Mouse (Mus musculus) urinary bladder, adult 2 months (tissue): ENCODE data around the gene Clec12b. TPM values are rescaled to one million over a fixed set of nuclear protein-coding genes. Genes with fewer than 3 reads are reported as not detected.
A peak's percentile ranks its signal among the peaks of the same experiment; 100 is the strongest.

ENCODE experiments used
- DNase-seq: peaks from one replicate; pipeline ENCODE4 v3.0.0; 2022; ENCODE audit warnings: low spot score
- polyA plus RNA-seq: library from polyadenylated mRNA; depleted of rRNA; stranded (reverse); fragments of >200 nt; gene quantifications from 2 replicates; pipeline ENCODE4 v1.2.3, GENCODE M21; 2012; rRNA removed

Gene Clec12b
- polyA plus RNA-seq: 0.18 and 0.19 TPM in 2 replicates

DNA sequence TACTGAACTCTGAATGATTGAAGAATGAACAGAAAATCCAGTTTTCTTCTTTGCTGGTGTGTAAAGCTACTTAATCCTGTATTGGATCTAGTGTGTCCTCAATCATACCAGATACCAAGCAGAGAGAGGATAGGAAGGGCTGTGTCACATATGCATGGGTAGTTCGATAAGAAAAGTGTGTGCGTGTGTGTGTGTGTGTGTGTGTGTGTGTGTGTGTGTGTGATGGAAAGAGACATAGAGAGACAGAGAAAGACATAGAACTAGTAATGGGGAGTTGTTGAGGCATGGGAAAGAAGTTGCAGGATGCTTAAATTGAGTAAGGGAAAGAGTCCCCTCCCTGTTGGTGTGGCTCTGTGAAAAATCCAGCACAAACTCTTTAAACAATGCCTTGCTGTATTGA lies at the start of gene Clec12b:
Clec12b (minus strand) TSS at position 101 of the 400 bp plus-strand sequence.
- DNase-seq: no peak

DNA sequence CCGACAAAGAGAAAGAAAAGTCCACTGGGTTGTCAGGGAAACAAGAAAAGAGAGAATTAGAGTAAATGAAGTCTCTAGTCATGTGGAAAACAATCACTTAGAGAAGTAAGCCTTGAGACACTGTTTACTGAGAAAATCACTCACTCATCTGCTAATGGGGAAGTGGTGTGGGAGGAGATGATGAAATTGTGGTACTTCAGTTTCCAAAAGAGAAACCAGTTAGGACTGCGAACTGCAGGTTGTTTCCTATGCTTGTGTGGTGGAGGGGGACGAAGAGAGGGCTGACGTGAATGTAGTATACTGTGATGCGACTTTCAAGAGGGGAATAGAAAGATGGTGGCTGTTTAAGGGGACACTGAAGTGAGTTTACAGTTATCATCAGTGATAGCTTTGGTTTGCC lies 48.6 kb upstream of the Clec12b start:
- no peak for DNase-seq

DNA sequence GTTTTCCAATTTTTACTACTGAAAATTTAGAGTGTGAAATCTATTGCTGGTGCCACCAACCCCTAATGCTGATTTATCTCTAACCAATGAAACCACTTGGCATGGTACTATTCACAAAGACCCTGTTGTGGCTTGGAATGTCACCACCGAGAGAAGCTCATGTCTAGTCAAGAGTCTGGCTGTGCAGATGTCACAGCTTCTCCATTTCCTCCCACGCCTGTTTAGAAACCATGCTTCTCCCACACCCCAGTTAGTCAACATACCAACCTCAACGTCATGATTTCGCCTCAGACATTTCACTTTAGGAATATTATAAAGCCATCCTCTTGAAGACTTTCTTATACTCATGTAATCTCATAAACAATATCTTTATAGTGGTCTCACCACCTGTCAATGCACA lies 41.6 kb upstream of the Clec12b start:
- DNase-seq: no peak

DNA sequence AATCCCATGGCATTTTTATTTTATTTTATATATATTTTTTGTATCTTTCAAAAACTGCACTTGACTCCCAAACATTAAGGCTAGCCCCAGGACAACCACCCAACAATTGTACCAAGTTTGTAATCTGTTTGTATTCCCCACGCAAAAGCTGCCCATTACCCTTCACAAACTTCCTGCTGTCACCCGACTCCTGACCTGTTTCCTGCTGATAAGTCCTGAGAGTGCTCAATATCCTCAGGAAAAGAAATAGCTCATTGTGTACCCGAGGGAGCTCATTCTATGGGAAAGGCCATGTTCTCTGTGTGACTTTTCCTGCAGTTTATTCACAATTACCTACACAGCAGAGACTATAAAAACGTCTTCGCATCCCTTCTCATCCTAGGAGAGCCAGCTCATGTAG lies 40.1 kb upstream of the Clec12b start:
- no peak for DNase-seq

DNA sequence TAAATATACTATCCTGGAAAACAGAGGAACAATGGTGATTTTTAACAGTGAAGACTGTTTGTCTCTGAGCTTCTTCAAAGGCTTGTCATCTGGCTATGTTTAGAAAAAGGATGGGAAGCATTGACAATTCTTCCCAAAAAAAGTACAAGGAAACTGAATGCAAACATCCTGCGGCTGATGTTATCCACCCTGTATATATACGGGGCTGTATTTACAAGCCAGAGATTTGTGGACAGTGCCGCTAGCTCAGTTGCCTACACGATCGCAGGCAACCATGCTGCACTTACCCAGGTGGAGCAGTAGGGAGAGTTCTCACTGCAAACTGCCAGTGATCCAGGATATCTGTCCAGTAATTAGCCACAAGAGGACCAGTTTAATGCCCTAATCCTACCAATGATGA lies 39.5 kb upstream of the Clec12b start:
- DNase-seq: no peak

DNA sequence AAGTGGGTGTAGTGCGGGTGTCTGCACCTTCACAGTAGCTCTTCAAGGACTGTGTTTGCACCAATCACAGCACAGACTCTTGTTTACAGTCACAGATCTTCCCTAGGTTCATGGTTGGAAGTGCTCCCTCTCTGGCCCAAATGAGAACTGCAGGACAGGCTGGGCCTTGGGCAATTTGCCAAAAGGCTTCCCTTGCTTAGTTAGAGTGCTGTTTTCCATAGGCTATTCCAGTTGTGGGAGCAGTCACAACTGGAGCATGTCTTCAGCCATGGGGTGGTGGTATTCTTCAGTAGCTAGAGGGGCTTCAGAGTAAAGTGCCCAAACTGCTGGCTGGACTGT lies 38.0 kb upstream of the Clec12b start:
- peak; percentile 41 for DNase-seq

DNA sequence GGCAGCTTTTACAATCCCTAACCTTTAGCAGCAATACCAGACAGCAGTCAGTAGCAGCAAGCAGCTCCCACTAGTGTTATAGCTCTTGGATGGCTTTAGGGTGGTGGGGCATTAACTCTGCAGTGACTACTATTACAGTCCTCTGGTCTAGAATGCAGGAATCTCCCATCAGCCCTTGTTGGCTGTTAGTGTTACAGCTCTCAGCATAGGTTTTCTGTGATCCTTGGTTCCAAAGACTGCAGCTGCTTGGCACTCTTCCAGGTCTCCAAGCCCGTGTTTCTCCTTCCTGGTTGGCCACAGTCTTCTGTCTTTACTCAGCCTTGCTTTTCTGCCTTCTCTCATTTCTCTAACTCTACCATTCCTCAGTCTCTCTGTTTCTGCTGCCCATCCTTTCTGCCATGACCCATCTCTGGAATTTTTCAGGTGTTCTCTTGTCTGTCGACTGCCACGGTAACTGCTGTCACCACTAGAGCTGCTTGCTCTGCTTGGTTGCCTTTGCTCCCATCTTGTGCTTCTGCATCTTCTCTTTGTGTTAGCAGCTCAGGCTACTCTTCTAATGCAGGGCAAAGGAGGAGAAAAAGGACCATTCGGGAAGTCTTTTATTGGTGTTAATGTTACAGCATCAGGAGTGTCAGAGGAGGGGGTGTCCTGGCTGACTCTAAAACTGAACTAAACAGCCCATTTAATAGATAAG lies 37.5 kb upstream of the Clec12b start:
- no peak for DNase-seq

DNA sequence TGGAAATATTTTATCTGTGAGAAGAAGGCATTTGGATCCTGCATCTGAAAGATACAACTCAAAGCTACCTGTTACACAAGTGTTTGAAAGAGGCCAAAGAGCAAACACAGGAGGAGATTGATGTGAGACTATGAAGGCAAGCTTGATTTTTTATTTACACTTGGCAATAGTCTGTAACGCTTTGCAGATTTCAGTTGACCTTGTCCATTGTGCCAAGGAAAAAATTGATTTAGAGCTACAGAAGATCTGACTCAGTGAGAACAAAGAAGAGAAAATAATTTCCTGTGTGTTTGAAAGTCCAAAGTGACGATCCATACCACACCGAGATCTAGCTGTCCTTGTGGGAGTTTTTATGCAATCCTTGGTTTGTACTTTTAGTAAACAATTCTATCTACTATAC lies 36.6 kb upstream of the Clec12b start:
- DNase-seq: no peak

DNA sequence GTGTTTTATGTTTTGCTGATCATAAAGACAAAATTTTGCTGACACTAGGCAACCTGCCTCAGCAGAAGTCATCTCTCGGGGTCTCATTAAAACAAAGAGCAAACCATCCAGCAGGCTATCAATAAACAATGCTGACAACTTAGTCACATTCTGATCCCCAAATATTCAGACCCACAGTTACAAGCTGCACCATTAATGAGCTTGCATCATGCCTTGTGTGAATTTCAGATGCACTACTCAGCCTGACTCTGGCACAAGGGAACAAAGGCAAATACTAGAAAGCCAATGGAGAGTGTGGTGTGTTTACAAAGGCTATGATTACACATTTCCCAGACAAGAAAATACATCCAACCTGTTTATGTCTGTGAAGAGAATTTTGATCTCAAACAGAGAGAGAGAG lies 28.5 kb upstream of the Clec12b start:
- no peak for DNase-seq

DNA sequence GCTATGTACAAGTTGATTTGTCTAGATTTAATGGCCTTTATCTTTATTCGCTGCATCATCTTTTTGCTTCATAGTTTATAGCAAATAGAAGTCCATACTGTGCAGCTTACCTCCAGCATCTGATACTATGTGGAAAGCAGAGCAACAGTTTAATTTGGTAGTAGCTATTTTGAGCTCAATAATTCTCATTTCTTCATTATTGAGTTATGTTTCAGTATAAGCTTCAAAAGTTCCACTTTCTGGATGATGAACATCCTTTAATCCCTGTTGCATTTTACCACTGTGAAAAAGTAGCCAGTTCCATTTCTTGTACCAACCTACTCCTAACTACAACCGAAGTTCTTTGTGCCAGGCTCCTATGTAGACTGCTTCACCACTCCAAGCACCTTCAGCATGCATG lies 22.9 kb upstream of the Clec12b start, which contains the start of gene Clec9a:
Clec9a (plus strand) TSS at position 301 of the 400 bp plus-strand sequence.
- DNase-seq: no peak

DNA sequence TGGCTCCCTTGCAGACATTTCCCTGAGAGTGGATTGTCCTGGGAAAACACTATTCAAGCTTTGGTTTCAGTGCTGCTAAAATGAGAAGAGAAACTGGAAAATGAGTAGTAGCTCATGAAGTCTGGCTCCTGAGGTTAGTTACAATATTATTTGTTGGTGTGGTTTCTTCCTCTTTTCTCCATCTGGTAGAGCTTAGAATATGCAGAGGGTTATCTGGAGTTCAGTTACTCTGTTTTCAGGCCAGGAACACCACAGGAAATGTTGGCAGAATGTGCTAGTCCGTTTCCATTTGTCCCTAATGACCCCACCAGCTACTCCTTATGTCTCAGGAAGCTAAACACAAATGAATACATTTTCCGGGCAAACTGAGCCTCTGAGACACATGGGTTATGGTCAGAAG lies 21.6 kb upstream of the Clec12b start:
- DNase-seq: no peak

DNA sequence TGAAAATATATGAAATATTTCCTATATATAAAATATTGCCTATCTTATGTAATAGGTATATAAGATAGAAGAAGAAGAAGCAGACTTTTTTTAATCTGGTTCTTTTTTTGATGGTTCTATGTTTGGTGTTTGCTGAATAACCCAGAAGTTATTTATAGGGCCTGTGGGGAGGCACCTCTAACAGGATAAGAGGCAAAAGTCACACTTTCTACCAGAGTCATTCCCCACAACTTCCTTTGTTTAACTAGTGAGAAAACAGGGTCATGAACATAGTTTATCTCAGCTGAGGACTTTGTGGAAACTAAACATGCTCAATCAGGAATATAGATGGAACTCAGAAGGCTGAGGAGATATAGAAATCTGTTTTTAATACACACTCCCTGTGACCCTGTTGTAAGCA lies 20.3 kb upstream of the Clec12b start:
- no peak for DNase-seq

DNA sequence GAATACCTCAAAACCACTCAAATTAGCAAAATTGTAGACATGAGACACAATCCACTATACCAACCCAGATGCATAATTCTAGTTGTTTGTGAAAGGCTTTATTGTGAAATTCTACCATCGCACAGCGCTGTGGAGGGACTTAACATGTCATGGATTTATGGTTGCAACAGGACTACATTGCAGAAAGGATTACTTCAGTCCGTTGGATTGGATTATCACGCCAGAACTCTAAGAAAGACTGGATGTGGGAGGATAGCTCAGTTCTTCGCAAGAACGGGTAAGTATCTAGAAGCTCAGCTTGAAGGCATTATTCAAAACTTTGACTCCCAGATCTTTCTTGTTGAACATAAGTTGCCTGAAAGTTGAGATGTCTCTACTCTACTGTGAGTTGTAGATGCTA lies 17.7 kb upstream of the Clec12b start:
- DNase-seq: no peak

DNA sequence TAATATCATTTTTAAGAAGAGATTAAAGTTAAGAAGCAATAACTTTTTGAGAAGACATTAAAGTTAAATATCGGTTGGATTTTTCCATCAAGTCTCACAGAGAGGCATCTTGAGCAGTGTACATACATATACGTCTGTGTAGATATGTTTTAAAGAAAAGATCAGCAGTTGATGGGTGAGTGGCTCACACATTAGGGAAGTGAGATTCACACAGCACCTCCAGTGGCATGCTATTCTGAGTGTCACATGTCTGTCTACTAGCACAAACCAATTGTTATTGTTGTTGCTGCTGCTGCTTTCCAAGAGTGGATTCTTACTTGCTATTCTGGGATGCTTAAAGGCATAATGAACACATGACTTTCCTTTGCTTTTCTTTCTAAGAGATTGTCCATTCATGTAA lies 16.7 kb upstream of the Clec12b start:
- no peak for DNase-seq

DNA sequence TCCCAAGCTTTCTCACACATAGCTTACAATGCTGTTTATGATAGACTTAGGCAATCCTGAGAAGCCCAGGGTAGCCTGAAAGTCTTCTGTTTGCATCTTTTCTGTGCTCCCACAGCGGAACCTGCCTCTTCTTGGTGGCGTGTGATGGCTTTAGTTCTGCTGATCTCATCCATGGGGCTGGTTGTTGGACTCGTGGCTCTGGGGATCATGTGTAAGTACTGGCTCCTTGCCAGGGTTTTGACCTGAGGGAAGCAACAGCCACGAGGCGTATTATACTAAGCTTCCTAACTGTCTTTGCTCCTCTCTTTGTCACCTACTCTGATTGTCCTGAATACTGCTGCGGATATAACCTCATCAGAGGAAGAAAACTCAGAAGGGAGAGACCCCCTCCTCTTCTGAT lies 14.3 kb upstream of the Clec12b start:
- no peak for DNase-seq

DNA sequence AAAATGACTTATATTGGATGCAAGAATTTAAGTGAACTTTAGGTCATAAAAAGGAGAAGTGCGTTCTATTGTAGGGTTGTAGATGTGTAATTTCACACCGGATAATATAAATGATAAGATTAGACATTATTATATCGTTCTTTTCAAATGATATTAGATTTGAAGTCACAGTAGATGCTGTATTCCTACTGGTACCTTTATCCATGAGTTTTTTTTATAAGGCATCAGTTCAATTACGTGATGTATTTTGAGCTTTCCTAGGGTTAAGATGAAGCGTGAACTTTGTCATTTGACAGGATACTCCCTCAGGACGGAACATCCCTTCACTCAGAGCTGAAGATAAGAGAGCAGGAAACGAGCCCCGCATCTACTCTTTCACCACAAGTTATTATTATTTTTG lies 11.3 kb upstream of the Clec12b start, which contains the start of gene Clec1b:
Clec1b (plus strand) TSS at position 301 of the 400 bp plus-strand sequence.
- DNase-seq: no peak

DNA sequence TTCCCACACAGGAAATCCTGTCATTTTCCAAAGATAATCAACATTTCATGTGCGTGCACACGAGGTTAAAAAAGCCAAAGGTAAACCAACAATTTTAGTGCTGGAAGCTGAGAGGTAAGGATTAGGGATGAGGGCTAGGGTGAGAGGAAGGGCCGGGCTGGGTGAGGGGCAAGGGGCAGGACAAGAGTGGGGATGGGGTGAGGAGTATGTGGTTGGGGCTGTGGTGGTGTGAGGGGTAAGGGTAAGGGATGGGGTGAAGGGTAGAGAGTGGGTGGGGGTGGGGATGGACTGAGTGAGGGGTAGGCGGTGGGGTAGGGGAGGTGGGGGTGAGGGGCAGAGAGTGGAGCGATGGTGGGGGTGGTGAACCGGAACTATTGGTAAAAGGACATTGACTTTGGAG lies 8.1 kb upstream of the Clec12b start:
- DNase-seq: no peak

DNA sequence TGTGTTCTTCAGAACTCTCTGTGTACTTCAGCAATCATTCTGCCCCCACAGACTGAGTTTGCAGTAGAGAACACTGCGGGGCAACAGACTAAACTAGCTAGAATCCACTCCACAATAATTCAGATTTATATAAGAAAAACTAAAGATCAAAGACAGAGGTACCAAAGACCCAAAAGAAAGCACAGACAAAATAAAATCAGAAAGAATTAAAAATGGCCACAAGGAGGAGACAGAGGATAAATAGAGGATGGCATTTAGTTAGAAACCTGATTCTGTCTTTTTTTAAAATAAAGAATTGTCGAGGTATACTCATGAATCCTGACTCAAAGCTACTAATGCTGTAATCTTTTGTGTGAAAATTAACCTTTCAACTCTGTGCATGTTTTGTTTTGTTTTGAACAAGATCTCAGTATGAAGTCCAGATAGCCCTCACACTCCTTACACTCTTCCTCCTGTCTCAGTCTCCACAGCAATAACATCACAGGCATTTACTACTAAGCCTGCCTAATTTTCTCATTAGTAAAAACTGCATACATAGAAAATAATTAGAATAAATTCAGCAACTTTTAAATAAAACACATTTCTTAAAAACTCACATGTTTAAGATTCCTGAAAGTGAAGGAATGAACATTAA lies 7.5 kb upstream of the Clec12b start:
- DNase-seq: no peak

DNA sequence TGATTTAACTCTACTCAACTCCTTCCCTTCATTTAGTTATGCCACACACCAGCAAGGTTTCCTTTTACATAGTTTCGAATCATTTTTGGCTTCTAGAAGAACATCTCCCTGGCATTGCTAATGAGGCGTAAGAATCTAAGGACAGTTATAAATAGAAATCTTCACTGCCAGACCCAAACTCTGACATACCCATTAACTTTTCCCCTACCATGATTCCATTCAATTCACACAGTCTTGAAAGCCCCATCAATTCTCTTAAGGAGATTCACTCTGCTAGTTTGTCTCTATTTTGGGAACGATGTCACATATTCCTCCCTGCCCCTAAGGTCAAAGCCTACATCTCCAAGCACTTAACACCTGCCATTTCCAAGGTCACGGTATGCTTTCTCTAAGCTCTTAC lies 674 bp downstream of the Clec12b start:
- DNase-seq: no peak

DNA sequence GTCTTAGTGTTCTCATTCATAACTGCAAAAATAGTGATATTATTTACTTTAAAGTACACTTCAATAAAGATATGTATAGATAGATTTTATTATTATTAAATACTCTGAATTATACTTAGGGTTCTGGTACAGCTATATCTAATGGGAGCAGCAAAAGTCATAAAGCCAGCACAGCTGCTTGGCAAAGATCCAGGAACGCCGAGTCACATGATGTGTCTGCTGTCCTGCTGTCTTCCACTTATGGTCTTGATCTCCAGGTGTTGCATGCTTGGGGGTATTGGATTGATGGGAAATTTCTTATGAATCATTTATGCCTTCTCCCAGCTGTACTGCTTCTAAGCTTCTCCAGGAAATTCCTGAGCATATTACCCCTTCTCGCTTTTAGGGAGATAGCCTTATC lies 2.2 kb downstream of the Clec12b start:
- DNase-seq: no peak

DNA sequence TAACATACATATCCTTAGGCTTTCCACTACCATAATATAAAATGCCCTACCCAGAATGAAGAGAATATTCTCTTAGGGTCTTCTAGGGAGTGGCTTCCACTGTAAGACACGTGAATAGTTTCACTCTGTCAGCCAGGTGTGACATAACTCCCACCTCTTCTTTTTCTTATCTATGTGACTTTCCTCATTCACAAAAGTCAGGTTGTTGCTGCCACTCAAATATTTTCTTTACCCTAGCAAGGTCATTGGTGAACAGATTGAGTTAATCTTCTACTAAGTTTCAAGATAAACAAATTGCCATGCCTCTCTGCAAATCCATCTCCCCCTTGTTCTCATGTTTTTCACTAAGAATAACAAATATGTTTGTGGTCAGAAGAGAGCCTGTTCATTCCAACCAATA lies 3.9 kb downstream of the Clec12b start:
- DNase-seq: no peak

DNA sequence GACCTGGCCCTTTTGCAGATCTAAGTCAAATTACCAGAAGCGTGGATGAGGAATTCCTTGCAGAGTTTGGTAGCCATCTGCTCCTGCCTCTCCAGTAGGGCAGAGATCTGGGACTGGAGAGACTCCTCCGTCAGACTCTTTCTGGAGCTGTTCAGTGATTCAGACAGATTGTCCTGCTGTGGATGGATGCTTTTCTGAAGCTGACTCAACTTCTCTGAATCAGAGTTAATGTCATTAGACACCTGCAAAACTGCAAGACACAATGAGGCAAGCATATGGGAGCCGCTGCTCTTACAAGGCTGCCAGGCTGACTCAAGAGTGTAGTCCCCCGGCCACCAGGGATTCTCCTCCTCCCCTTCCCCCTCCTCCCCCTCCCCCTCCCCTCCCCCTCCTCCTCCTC lies 5.2 kb downstream of the Clec12b start:
- DNase-seq: no peak

DNA sequence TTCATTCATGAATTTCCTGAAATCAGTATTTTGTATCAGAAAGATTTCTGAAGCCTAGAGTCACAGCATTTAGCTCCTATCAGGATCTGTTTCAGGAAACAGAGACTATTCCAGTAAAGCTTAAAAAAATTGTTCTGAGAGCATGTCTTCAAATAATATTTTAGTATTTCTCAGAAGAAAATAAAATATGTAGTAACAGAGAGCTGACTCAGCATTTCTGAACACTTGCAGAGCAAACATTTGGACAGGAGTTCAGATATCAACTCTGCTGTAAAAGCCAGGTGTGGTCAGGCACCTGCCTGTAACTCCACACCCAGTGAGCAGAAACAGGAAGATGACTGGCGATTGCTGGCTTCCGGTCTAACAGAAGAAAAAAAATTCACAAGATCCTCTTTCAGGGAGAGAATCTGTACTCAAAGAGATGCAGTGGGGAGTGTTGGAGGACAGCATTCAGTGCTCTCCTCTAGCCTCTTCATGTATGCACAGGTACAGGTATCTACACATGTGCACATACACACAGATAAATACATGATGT lies 10.7 kb downstream of the Clec12b start:
- DNase-seq: no peak
